Mouse (Mus musculus) embryonic facial prominence, embryonic 11.5 days (tissue): ENCODE measurements around the gene Ube2g1. TPM values are rescaled to one million over a fixed set of nuclear protein-coding genes. Genes with fewer than 3 reads are reported as not detected.

ENCODE experiments used
- ATAC-seq: fragments of 200-750 bp; cut with Nextera tagmentation; replicated peaks from 2 replicates; pipeline ENCODE4 v1.8.0; 2017; ENCODE audit warnings: low read depth; ENCODE audit not compliant: insufficient number of reproducible peaks, low FRiP score, low TSS enrichment
- DNase-seq: peaks from one replicate; pipeline ENCODE4 v3.0.0-alpha.2; 2015; ENCODE audit warnings: low spot score
- H3K27ac ChIP-seq: fragments of 300-500 bp; sonication (generic); replicated peaks from 2 replicates; pipeline ENCODE4 v1.5.1; 2014; ENCODE audit warnings: mild to moderate bottlenecking, low read depth, low read length, control low read depth
- H3K27me3 ChIP-seq: fragments of 300-500 bp; sonication (generic); 2 replicates; pipeline ENCODE4 v1.6.1; 2014; ENCODE audit warnings: mild to moderate bottlenecking, low read length, moderate library complexity, mixed read lengths; ENCODE audit not compliant: control insufficient read depth, insufficient read depth
- H3K36me3 ChIP-seq: fragments of 300-500 bp; sonication (generic); replicated peaks from 2 replicates; pipeline ENCODE4 v1.6.1; 2014; ENCODE audit warnings: low read depth, mild to moderate bottlenecking, low read length, moderate library complexity, mixed read lengths; ENCODE audit not compliant: control insufficient read depth, insufficient read depth
- H3K4me1 ChIP-seq: fragments of 300-500 bp; sonication (generic); 2 replicates; pipeline ENCODE4 v1.6.1; 2014; ENCODE audit warnings: low read length, mixed read lengths; ENCODE audit not compliant: control insufficient read depth, insufficient read depth
- H3K4me2 ChIP-seq: fragments of 300-500 bp; sonication (generic); 2 replicates; pipeline ENCODE4 v1.6.1; 2014; ENCODE audit warnings: low read depth, mild to moderate bottlenecking, control low read depth, low read length, moderate library complexity
- H3K4me3 ChIP-seq: fragments of 300-500 bp; sonication (generic); 2 replicates; pipeline ENCODE4 v1.5.1; 2014; ENCODE audit warnings: low read depth, low read length, control low read depth
- H3K9ac ChIP-seq: fragments of 300-500 bp; sonication (generic); replicated peaks from 2 replicates; pipeline ENCODE4 v1.6.1; 2014; ENCODE audit warnings: mild to moderate bottlenecking, control low read depth, low read length
- H3K9me3 ChIP-seq: fragments of 300-500 bp; sonication (generic); replicated peaks from 2 replicates; pipeline ENCODE4 v1.6.1; 2016; ENCODE audit warnings: mild to moderate bottlenecking, low read length, inconsistent platforms, mixed read lengths; ENCODE audit not compliant: control insufficient read depth
- WGBS: fragments of 180-500 bp; shearing (Covaris S2); extraction: QIAGEN DNeasy Blood & Tissue Kit; methylation state at CpG from one replicate; pipeline ENCODE4 v1.1.7; 2014; 5-methylcytosine and 5-hydroxymethylcytosine counted together
- polyA plus RNA-seq: library from polyadenylated mRNA; unstranded; fragments of >200 nt; fragmentation: Nextera tagmentation; extraction: Ambion mirVana; gene quantifications from 2 replicates; pipeline ENCODE4 v1.2.1, GENCODE M21; 2014

The Ube2g1 gene
- polyA plus RNA-seq, 1 experiment from 2014 or later, result 129 TPM

DNA sequence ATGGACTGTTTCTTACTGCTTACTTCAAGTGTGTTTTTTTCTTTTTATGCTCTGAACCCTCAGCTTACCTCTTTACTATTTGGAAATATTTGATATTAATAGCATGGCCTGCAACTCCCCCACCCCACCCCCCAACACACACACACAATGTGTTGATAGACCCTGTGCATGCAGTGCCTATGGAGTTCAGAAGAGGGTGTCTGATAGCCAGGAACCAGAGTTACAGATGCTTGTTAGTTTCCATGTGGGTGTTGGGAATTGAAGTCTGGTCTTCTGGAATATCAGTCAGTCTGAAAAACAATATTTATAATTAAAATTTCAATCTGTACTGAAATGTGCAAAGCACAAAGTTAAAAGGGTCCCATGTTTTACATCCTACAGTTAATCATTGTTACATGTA lies 63.6 kb downstream of the Ube2g1 start:
- DNase-seq, result no peak
- no peaks in the 10 kb centered on the region for H3K27me3 ChIP-seq

GRCm38 (mm10) chr11:72671294-72671988 lies 64.4 kb downstream of the Ube2g1 start:
- 80% methylated on average over 6 of the region's 6 CpGs for WGBS
- no peak for ATAC-seq

More for the DNA sequence above, 63.6 kb downstream of the Ube2g1 start:
- H3K36me3 ChIP-seq, result no peaks in the 10 kb centered on the region
- no peaks in the 10 kb centered on the region for H3K9me3 ChIP-seq
- H3K4me1 ChIP-seq, result no peaks in the 10 kb centered on the region
- no peak overlapping the region for H3K9ac ChIP-seq
- ATAC-seq, result no peak
- no peak overlapping the region for H3K4me3 ChIP-seq
- no peak overlapping the region for H3K4me2 ChIP-seq
- H3K27ac ChIP-seq, result no peak overlapping the region

GRCm38 (mm10) chr11:72672438-72672837 lies 65.4 kb downstream of the Ube2g1 start:
- Histone ChIP-seq H3K4me1 (no peaks in the 10 kb centered on the region), H3K4me3 (no peak overlapping the region), H3K27ac (no peak overlapping the region), H3K36me3 (no peaks in the 10 kb centered on the region), H3K9me3 (no peaks in the 10 kb centered on the region), H3K27me3 (no peaks in the 10 kb centered on the region), H3K9ac (no peak overlapping the region), H3K4me2 (no peak overlapping the region)
- ATAC-seq, result no peak
- WGBS, result 84% methylated on average over 1 of the region's 1 CpGs
- no peak for DNase-seq

More at GRCm38 (mm10) chr11:72671294-72671988, 64.4 kb downstream of the Ube2g1 start:
- Histone ChIP-seq H3K27ac (no peak overlapping the region), H3K4me2 (no peak overlapping the region), H3K4me3 (no peak overlapping the region), H3K27me3 (no peaks in the 10 kb centered on the region), H3K4me1 (no peaks in the 10 kb centered on the region), H3K9ac (no peak overlapping the region), H3K36me3 (no peaks in the 10 kb centered on the region), H3K9me3 (no peaks in the 10 kb centered on the region)
- DNase-seq, result no peak

DNA sequence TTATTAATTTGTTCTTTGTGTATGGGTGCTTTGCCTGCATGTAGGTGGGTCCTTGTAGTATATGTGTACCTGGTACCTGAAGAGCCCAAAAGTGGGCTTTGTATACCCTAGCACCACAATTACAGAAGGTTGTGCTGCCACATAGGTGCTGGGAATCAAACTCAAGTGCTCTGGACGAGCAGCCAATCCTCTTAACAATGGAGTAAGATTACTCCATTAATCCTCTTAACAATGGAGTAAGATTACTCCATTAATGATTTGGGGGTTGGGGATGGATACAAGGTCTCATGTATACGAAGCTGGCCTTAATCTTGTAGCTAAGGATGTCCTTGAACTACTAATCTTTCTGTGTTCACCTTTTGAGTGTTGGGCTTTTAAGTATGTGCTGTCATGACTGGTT lies 68.2 kb downstream of the Ube2g1 start:
- no peaks in the 10 kb centered on the region for H3K36me3 ChIP-seq
- no peak overlapping the region for H3K4me2 ChIP-seq
- no peak overlapping the region for H3K27ac ChIP-seq
- DNase-seq (no peak), ATAC-seq (no peak)
- H3K9ac ChIP-seq, result no peak overlapping the region
- no peaks in the 10 kb centered on the region for H3K27me3 ChIP-seq
- WGBS, result 67% methylated on average over 2 of the region's 2 CpGs
- H3K4me3 ChIP-seq, result no peak overlapping the region
- no peaks in the 10 kb centered on the region for H3K4me1 ChIP-seq
- H3K9me3 ChIP-seq, result no peaks in the 10 kb centered on the region

DNA sequence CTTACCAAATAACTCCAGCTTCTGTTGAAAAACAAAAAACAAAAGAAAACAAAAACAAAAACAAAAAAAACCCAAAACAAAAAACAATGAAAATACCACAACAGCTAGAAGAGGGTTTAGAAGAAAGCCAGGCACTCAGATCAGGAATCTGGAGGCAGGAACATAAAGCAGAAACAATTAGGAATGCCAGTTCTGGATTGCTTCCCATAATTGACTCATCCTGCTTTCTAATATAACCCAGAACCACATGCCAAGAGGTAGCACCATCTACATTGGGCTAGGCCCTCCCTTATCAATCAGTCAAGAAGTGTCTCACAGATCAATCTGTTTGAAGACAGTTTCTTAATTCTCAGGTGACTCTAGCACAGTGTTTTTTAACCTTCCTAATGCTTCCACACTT lies 73.6 kb downstream of the Ube2g1 start:
- Histone ChIP-seq H3K4me2 (no peak overlapping the region), H3K9ac (no peak overlapping the region), H3K4me1 (no peaks in the 10 kb centered on the region), H3K27ac (no peak overlapping the region), H3K27me3 (no peaks in the 10 kb centered on the region), H3K36me3 (no peaks in the 10 kb centered on the region), H3K4me3 (no peak overlapping the region), H3K9me3 (no peaks in the 10 kb centered on the region)
- no peak for DNase-seq
- no peak for ATAC-seq

- Histone ChIP-seq H3K27me3 (no peaks in the 10 kb centered on the region), H3K9ac (no peak overlapping the region), H3K4me1 (no peaks in the 10 kb centered on the region), H3K36me3 (no peaks in the 10 kb centered on the region), H3K4me2 (no peak overlapping the region), H3K9me3 (no peaks in the 10 kb centered on the region), H3K27ac (no peak overlapping the region), H3K4me3 (no peak overlapping the region)
- 95% methylated on average over 2 of the region's 2 CpGs for WGBS
- ATAC-seq, result no peak
- DNase-seq, result no peak
These were observed 76.3 kb downstream of the Ube2g1 start for GRCm38 (mm10) chr11:72683402-72683801.

DNA sequence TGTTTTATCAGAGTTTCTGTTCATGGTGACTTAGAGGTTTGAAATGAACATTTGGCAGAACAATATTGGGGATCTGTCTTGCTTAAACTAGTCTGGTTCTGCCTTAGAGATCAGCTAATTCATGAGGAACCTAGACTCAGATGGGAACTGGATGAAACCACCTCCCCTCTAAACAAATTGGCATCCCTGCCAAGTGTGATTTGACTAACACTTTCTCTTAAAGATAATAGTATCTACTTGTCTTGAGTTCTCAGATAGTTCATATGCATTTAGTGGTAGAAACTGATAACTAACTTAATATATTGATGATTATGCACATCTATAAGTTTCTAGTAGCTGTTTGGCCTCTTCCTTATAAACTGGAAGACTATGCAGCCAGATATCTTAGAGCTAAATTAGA lies 79.6 kb downstream of the Ube2g1 start:
- no peak for ATAC-seq

DNA sequence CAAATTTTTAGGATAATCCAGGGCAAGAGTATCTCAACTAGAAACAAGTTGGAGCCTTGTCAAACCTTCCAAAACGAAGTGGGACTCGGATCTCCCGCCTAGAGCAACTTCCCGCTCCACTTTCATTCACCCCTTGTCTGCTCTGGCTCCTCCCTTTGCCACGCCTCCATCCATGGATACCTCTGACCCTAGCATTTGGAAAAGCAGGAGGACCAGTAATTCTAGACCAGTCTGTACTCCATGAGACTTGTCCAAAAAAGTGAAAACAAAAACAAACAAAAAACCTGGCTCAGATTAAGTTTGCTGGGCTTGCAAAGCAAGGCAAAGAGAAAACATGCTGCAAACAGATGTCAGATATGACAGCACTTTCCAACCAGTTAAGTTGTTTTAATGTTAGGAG lies 81.2 kb downstream of the Ube2g1 start:
- DNase-seq (peak; percentile 45), ATAC-seq (no peak)
- no peaks in the 10 kb centered on the region for H3K27me3 ChIP-seq
- H3K36me3 ChIP-seq, result no peaks in the 10 kb centered on the region
- H3K4me2 ChIP-seq, result no peak overlapping the region
- no peak overlapping the region for H3K27ac ChIP-seq
- no peak overlapping the region for H3K9ac ChIP-seq
- H3K4me3 ChIP-seq, result no peak overlapping the region
- 7% methylated on average over 5 of the region's 5 CpGs for WGBS
- H3K4me1 ChIP-seq, result no peaks in the 10 kb centered on the region
- H3K9me3 ChIP-seq, result no peaks in the 10 kb centered on the region

More for the DNA sequence above, 79.6 kb downstream of the Ube2g1 start:
- Histone ChIP-seq H3K27ac (no peak overlapping the region), H3K9me3 (no peaks in the 10 kb centered on the region), H3K4me2 (no peak overlapping the region), H3K4me1 (no peaks in the 10 kb centered on the region), H3K4me3 (no peak overlapping the region), H3K9ac (no peak overlapping the region), H3K36me3 (no peaks in the 10 kb centered on the region), H3K27me3 (no peaks in the 10 kb centered on the region)
- DNase-seq, result no peak
